Mouse (Mus musculus) adrenal gland, postnatal 10 days (tissue): ENCODE data around the gene Ssbp3. TPM values are rescaled to one million over a fixed set of nuclear protein-coding genes. Genes with fewer than 3 reads are reported as not detected.

ENCODE experiments used
- DNase-seq: peaks from one replicate; pipeline ENCODE4 v3.0.0; 2021; ENCODE audit warnings: mixed read lengths
- total RNA-seq, 2 experiments: library from RNA; stranded (reverse); gene quantifications; 2 replicates each; pipeline ENCODE4 v1.2.3; 2021

The Ssbp3 gene
- total RNA-seq, 2 experiments from 2014 or later, result 50.8 to 69.0 TPM

DNA sequence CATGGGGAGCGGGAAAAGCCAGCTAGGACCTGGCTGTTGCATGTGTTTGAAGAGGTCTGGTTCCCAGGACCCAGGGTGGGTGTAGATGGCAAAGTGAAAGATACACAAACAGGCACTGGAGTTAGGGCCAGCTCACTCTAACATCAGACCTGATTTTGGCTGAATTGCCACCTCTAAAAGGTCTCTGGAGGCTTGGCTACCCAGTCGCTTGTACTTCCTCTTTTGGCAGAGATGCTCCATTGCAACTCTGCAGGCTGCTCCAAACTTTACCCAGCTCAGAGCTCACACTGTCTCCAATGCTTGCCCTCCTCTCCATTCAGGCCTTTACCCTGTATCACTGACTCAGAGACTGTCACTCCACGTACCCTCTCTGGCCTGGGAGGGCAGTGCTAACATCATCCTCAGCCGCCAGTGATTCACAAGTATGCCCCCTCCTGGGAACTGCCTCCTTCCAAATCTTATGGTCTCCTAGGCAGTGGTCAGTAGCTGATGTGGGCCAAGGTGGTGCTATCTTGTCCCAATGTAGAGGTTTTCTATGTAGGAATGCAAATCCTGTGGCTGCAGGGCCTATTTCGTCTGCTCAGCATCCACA lies 142.6 kb downstream of the Ssbp3 start:
- DNase-seq, result no peak

DNA sequence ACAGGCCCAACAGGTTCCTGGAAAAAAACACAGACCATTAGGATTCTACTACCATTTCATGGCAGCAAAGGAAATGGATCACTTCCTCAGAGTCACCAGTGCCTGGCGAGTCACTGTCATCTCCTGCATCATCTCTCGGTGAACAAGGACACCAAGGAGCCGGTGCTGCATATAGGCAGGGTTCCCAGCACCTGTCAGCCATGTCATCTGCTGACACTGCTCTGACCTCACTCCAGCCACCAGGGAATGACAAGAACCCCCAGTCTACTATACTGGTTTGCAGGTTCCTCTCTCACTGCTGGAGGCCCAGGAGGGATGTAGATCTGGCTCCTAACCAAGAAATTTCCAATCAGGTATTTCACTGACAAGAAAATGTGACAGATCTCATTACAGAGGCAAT lies 145.6 kb downstream of the Ssbp3 start:
- no peak for DNase-seq

DNA sequence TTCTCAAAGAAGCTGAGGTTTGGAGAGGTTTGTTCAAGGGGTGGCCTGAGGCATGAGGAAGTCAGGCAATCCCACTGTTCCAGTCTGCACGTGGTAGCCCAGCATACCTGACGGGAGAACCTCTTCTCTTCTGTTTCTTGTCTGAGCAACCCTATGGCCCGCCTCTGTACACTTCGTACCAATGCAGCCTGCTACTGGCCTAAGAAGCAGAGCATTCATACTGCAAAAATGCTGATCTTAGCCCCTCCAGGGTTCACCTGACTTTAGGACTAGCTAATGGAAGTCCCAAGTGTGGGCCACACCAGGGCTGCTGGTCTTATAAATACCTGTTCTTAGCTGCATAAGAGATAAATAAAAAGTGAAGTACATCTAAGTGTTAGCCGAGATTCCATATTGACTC lies 147.8 kb downstream of the Ssbp3 start:
- no peak for DNase-seq

DNA sequence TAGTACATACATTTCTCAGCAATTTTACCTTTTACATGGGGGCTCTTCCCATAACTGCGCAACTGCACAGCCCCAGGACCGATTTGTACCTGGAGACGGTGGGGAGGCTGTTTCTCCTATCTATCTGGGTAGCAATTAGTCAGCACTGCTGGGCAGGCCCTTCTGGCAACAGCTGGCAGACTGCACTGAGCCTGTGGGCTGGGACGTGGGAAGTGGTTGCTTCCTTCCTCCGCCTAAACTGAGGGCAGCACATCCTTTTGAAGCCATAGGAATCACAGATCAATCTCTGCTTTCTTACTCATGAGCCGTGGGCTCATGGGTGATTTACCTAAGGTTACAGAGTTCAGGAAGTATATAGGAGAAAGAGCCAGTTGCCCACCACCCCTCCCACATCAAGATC lies 148.3 kb downstream of the Ssbp3 start:
- DNase-seq, result no peak

DNA sequence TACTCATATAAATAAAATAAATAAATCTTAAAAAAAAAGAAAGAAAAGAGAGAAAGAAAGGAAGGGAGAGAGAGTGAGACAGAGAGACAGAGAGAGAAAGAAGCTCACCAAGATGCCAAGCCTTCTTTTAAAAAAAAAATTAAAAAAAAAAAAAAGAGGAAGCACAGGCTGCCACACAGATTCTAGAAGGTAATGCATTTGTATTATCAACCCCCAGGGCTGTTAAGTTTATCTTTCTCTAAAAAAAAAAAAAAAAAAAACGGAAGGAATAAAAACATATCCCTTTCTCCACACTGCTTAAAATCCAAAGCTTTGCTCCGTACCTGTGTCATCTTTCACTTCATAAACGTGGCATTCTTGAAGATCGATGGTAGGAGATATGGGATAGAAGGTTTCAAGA lies 151.1 kb downstream of the Ssbp3 start:
- DNase-seq, result no peak

DNA sequence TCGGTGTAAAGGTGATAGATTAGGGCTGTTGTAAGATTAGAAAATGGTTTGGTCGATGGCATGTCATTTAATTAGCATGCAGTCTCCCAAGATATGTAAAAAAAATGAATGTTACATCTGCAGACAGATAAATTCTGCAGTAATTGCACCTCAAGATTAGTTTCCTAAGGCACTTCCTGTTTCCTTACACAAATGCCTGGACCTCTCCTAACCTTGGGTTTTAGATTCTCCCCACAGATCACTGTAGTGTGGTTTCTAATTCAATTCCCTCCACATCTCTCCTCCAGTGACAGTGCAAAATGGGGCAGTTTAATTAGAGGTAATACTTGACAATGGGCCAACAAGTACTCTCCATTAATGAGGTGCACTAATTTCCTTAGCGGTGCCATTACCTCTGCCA lies 152.7 kb downstream of the Ssbp3 start:
- DNase-seq, result no peak

DNA sequence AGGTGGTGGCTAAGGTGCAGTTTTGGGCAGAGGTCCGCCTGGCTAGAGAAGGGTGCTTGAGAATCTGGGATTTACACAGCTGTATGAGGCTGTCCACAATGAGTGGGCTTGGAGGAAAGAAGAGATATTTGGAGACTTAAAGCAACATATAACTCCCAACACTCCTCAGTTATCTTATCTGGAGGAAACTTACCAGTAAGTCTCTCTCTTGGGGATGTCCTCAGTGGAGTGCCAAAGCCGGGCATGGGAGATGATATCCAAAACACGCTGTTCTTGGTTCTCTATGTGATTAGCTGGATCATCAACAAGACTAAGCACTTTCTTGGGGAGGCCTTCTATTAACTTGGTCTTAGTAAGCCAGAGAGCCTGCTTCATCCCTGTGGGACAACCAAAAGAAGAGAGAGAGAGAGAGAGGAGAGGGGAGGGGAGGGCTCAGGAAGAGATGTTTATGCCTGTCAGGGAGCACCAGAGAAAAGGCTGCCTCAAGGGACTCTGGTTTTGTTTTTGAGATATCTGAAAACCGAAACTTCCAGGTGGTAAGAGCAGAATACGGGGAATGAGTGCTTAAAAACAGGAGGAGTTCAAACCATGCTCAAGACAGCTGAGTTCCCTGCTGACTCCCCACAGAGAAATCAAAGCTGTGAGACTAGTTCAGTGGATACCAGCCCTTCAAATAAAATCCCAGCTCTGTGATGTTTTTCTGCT lies 154.0 kb downstream of the Ssbp3 start:
- no peak for DNase-seq

DNA sequence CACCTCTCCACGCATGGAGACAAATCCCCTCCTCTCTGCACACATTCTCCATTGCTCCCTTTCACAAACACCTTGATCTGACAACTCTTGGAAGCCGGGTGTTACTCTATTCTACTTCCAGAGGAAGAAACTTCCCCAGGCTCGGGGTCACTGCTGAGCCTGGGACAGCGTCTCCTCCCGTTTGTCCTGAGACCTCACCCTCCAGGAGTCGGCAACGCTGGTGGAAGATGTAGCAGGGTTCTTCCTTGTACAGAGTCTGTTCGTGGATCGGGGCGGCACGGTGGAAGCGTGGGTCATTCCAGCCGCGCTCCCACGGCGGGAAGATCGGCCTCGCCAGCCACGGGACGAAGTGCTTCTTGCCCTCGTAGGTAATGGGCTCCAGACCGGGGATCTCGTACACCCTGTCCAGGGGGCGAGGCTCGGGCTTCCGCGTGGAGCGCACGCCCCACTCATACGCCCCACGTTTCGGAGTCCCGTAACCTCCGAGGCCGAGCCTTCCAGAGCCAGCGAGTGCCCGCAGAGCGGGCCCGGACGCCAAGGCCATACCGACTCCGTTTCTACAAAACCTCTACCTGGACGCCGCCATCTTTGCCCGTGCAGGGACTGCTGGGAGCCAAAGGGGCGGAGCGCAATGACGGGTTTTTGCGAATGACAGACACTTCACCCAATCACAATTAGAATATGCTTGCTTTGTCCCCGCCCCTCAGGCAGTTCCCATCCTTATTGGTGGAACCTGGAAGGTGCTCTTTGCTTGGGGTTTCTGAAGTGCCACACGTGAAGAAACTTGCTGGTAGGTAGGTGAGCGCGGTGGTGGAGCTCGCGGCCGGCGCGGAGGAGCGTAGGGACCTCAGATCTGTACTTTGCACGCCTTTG lies 156.0 kb downstream of the Ssbp3 start, which contains the start of the genes Mrpl37 and Cyb5rl:
Mrpl37 (minus strand) TSS at position 617 of the 873 bp plus-strand sequence.
Cyb5rl (plus strand) TSS at position 737 of the 873 bp plus-strand sequence.
- DNase-seq, result peak; percentile 96

DNA sequence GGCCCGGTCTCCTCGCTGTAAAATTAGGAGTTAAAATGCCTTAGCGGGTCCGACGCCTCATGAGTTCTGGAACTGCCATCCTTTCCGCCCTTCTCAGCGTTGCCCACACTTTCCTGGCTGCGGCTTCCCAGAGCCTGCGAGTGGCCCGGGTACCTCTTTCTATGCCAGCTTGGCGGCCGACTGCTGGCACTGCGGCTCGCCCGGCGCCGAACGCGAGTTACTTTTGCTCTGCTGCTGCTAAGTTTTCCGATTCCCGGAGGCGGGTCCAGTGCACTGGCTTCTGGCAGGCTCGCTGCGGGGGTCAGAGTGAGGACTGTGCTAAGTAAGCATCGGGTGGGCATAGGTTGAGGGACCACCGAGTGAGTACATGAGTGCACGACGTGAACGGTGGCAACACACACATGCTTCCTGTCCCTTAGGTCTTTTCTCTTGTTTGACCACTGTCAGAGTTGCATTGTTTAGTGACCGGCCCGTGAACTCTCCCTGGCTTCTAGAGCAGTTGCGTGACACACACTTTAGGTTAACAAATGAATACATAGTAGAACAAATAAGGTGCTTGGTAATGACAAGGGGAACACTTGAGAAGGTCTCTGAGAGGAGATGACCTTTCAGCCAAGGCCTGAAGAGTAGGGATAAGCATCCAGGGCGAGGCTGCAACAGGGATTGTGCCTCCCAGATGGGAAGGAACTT lies 156.8 kb downstream of the Ssbp3 start:
- DNase-seq, result peak; percentile 68

DNA sequence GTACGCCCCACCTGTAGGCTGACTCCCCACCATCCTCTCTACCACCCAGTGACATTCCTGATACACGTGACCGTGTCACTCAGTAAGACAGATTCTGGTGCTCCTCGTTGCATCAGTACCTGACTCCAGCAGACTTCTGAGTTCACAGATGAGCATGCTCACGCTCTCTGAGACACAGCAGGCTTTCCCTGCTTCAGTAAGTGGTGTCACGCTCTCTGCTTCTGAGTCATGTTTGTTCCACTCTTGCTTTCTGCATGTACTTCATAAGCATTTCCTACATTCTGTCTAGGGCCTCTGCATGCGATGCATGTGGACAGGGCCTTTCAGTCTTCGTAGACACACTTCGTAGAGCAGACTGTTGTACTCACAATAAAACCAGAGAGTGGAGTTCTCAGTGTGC lies 161.8 kb downstream of the Ssbp3 start:
- no peak for DNase-seq

DNA sequence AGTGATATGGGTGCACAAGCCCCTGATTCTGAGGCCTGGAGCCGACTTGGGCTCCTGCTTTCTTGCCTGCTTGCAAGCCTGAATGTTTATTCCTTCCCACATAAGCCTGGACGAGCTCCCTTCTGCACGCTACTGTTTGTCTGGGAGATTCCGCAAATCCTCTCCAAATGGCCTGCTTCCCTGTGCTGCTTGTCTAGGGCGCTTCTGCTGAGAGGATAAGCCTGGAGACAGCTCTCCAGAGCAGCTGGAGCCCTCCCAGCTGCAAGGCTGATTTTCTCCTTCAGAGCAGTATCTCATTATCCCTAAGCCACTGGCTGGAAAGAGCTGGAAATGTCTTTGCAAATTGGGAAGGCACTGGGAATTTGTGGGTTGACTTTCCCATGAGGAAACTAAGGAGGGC lies 165.0 kb downstream of the Ssbp3 start:
- no peak for DNase-seq

DNA sequence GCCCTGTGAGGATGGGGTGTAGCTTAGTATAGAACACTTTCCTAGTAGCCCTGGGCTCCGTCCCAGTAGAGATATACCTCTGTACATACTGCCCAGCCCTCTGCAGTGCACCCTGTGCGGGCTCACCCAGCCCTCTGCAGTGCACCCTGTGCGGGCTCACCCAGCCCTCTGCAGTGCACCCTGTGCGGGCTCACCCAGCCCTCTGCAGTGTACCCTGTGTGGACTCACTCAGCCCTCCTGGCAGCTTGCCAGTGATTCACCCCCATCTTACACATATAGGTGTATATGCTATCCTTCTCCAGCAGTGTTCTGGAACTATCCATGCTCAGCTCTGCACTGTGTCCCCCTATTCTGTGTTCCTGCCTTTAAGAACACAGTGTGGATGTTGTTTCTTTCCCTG lies 168.4 kb downstream of the Ssbp3 start:
- DNase-seq, result no peak

DNA sequence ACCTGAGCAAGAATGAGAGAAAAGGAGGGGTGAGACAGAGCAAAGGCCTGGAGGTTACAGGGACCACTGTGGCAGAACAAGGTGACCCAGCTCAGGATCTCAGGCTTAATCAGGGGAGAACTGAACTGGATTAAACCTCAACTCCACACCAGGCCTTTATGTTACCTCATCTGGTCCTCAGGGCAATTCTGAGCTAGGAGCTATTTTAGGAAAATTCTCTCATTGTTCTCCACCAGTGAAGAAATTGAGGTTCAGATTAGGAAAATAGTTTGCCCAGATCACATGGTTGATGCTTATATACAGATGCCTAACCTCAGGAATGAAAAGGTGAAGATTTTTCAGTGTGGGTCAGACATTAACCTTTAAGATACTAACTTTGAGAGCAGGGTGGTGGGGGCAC lies 169.2 kb downstream of the Ssbp3 start:
- no peak for DNase-seq

DNA sequence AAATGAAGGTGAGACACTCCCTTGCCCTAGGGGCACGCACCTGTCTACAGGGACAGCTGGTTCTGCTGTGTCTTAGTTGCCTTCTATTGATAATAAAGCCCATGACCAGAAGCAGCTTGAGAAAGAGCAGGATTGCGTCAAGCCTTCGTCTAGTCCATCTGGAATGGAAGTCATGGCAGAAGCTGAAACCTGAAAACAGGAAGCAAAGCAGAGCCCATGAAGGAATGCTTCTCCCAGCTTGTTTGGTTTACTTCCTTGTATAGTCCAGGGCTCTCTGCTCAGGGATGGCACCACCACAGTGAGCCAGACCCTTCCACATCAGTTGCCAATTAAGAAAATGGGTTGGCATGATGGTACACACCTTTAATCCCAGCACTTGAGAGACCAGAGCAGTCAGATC lies 171.7 kb downstream of the Ssbp3 start:
- DNase-seq, result no peak

DNA sequence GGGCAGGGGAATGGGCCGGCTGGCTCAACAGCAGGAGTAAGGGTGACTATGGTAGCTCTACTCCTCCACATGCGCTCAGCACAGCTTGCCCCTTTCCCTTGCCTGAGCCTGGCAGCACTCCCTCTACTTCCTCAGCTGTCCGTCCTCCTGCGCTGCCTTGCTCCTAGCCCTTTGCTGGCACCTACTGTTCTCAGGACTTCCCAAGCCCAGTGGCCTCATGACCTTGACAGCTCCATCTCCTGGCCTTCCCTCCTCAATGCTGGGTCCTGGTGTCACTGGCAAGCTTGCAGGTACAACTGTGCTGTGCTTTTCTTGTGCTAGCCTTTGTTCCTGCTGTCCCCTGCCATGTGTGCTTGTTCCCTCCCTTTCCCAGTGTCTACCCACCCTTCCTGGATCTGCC lies 172.6 kb downstream of the Ssbp3 start:
- DNase-seq, result no peak

DNA sequence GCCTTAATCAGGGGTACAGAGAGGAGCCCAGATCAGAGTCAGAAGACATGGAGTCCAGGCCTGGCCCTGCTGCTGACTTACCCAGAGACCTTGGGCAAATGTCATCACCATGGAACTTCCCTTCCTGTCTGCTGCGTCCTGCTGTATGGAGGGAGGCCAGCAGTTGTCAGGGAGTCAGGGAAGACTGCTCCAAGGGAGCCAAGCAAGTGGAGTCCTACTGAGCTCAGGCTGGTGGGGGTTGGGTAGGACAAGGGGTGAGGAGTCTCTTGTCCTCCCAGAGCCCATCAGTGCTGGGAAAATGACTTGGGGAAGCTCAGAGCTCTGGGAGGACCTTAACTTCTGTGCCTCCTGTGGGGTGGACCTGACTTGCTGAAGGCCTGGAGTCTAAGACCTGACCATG lies 173.8 kb downstream of the Ssbp3 start:
- peak; percentile 70 for DNase-seq

DNA sequence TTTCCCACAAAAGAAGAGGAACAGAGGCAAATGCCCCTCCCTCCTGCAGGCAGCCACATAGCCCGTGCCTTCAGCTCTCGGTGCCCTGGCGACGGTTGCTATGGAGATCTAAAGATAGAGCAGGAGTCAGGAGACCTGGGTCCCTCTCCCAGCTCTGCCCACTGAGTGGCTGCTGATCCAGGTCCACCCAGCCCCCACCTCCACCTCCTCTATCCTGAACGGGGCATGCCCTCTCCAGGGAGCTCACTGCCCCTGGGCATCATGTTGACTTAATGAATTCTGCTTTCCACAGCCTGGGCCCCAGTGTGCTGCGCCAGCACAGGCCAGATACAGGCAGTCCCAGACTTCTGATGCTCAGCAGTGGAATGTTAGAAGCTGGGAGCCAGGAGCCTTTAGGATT lies 174.4 kb downstream of the Ssbp3 start:
- DNase-seq, result peak; percentile 68

DNA sequence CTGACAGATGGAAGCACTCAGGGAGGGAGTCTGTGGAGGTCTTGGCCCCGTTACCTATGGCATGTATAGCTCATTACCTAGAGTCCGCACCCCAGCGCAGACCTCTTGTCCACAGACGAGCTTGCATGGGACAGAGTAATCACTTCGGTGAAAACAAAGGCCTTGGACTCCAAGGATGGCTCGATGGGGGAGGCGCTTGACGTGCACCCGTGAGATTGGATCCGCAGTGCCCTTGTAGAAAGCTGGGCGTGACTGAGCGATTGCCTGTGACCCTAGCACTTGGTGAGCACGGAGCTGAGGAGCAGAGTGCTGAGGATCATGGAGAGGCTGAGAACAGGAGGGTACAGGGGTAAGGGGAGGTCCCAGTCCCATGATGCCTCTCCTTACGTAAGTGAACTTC lies 181.2 kb downstream of the Ssbp3 start:
- DNase-seq, result peak; percentile 77

DNA sequence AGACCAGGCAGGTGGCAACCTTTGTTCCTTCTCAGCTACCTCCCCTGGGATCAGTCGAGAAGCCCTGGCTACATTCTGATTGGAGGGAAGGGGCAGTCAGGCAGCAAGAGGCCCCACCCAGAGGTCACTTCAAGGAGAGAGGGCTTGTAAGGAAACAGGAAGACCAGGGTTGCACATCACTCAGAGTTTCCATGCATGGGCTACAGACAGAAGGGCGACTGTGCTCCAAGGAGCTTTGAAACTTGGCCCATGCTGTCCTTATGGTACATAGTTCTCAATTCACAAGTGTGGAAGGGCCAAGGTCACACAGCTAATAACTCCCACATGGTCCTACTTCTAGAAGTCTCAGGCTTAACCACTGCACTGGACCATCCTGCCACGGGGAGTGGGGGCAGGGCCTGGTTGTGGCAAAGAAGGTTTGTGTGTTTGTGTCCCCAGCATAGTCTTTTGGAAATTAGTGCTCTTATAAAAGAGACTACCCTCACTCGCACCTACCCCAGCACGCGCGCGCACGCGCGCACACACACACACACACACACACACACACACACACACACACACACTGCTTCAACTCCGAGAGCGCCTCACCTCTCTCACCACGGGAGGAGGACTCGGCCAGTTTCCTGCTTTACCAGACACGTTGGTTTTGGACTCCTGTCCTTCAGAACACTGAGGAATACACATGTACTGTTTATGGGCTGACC lies 184.1 kb downstream of the Ssbp3 start:
- DNase-seq, result no peak

DNA sequence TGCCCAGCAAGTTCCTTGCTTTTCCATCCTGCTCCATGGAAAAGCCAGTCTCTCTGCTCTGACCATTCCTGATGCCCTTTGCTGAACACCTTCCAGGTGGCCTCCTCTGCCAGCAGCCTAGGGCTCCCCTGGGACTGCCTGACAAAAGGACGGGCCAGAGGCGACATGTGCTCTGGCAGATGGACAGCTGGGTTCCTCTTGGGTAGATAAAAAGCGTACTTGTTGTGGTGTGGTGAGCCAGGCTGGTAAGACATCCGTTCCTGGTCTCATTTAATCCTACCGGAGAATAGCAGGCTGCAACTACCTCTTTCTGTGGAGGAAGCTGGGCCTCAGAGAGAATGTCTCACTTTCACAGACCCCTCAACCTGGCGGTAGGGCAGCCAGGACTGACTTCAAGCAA lies 185.5 kb downstream of the Ssbp3 start:
- DNase-seq, result no peak

DNA sequence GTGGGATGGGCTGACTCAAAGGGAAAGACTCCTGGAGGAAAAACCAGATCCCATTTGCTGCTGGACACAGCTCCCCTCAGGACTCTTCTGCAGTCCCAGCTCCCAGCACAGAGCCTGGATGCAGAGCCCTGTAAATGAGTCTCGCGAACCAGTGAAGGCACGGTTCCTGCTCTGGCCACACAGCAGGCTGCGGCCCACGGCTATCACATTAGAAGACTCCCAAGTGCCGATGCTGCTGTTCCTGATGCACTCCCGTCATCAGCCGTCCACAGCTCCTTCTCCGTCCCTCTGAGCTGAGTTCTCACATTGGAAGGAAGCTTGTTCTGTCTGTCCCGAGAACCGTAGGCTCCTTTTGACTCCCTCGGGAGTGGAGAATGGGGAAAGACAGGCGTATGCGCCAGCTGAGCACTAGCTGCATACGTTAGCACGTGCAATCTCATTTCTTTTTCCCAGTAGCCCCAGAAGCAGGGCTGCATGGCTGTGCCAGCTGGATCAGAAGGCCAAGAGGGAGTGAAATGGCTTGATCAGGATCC lies 186.4 kb downstream of the Ssbp3 start, which contains the start of gene Cdcp2:
Cdcp2 (plus strand) TSS at position 51 of the 533 bp plus-strand sequence.
- DNase-seq, result peak; percentile 46

DNA sequence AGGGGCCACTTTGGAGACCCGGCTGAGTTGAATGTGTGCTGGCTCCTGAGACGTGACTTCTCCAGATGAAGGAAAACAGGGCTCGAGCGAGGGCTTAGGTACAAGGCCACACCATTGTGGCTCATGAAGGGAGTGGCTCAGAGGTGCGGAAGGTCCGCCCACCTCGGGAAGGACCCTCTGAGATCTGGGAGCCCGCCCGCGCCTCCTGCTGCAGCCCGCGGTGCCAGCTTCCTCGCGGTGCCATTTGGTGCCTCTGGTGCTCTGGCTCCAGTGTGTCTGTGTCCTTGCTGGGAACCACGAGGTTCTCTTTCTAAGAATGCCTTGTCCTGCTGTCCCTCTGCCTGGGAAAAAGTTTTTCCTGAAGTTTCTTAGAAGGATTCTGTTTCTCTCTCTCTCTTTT lies 187.4 kb downstream of the Ssbp3 start:
- peak; percentile 43 for DNase-seq
